Comparison of ENCODE assay signal across 23 mouse cellular contexts in genomic region chr14:46606037-46606436, GRCm38 (mm10).
DNase-seq lines count a peak whose midpoint lies in the region; ATAC-seq and TF ChIP-seq lines count a peak whose summit lies in the region.
"Had no signal": no experiment of that assay in that cellular context is flagged by ENCODE, and none has a peak within 500 bp of the region (broad histone marks: within the 10 kb centered on the region; RNA-seq: fewer than 3 reads in every experiment).

No protein-coding gene starts in this region.

- intact Hi-C loops in heart, postnatal 14 days (cut with DNase I): no loop called here

- ATAC-seq in liver, embryonic 14.5 days (ENCODE audit: insufficient read depth): 0 out of 2 replicates have a peak, but pooled peaks have one; percentile 31
- no peak for ATAC-seq in limb, embryonic 11.5 days (ENCODE audit: insufficient number of reproducible peaks, low FRiP score, low TSS enrichment, low read depth)
- ATAC-seq in liver, postnatal 0 days: peak; percentile 77
- ATAC-seq: activated CD4-positive, CD25-positive, alpha-beta regulatory T cell, adult 4 months had no signal

- H3K27ac ChIP-seq in liver, embryonic 14.5 days: no peak overlapping the region
- no peak overlapping the region for H3K27ac ChIP-seq in limb, embryonic 11.5 days (replicated peaks; ENCODE audit: low read depth, low read length)
- H3K27ac ChIP-seq in liver, postnatal 0 days (ENCODE audit: low read depth): peak overlapping the region; percentile 53; the same call in 1 of the 2 replicates
- H3K27ac ChIP-seq: forebrain, embryonic 12.5 days; hindbrain, postnatal 0 days; layer of hippocampus, adult 2 months; stomach, postnatal 0 days had no signal

- H3K36me3 ChIP-seq in liver, embryonic 14.5 days (replicated peaks; ENCODE audit: control insufficient read depth, insufficient read depth, low read depth): no peaks in the 10 kb centered on the region
- H3K36me3 ChIP-seq in limb, embryonic 11.5 days (ENCODE audit: control insufficient read depth, insufficient read depth, low read length): no peaks in the 10 kb centered on the region
- H3K36me3 ChIP-seq in liver, postnatal 0 days (replicated peaks; ENCODE audit: insufficient read depth, low read length): no peaks in the 10 kb centered on the region
- H3K36me3 ChIP-seq: forebrain, embryonic 12.5 days; heart, embryonic 12.5 days had no signal

- no peak overlapping the region for H3K9ac ChIP-seq in liver, embryonic 14.5 days (replicated peaks)
- no peak overlapping the region for H3K9ac ChIP-seq in limb, embryonic 11.5 days (ENCODE audit: low read length)
- H3K9ac ChIP-seq in liver, postnatal 0 days (replicated peaks): no peak overlapping the region
- H3K9ac ChIP-seq: forebrain, embryonic 12.5 days had no signal

- peak; percentile 48 for DNase-seq in heart, adult 11 months
- DNase-seq in heart, postnatal 14 days: no peak
- peak in 1 of 3 experiments; percentile 18 for DNase-seq in liver, embryonic 14.5 days (ENCODE audit: low read depth in 3 of 3, low spot score in 3 of 3)
- no peak for DNase-seq in liver
- peak; percentile 50 for DNase-seq in limb, embryonic 11.5 days (ENCODE audit: low spot score)
- DNase-seq in liver, postnatal 0 days: no peak
- DNase-seq in layer of hippocampus, adult 9-10 months (ENCODE audit: low spot score): no peak
- DNase-seq: adrenal gland, adult 8-10 months; cerebellum, adult 11-12 months; cerebellum, postnatal 14 days; heart, postnatal 10 days; kidney, adult 8-10 months; kidney, postnatal 25 days; layer of hippocampus, postnatal 36 days; lung, adult 18-20 months; lung, postnatal 10 days; midbrain, embryonic 14.5 days had no signal

- H3K4me3 ChIP-seq in liver, embryonic 14.5 days (ENCODE audit: insufficient read depth in 1 of 2, low read depth in 2 of 2, low read length in 2 of 2): no peak overlapping the region
- no peak overlapping the region for H3K4me3 ChIP-seq in limb, embryonic 11.5 days (ENCODE audit: low read depth, low read length)
- no peak overlapping the region for H3K4me3 ChIP-seq in liver, postnatal 0 days (ENCODE audit: low read depth, low read length)
- H3K4me3 ChIP-seq: forebrain, embryonic 12.5 days; heart, embryonic 12.5 days; layer of hippocampus, adult 2 months had no signal

- WGBS in liver, embryonic 14.5 days (ENCODE audit: insufficient replicate concordance): 69% methylated on average over 9 of the region's 9 CpGs
- 5% methylated on average over 9 of the region's 9 CpGs for WGBS in limb, embryonic 11.5 days
- WGBS in liver, postnatal 0 days (ENCODE audit: insufficient replicate concordance): 51% methylated on average over 9 of the region's 9 CpGs

- no peaks in the 10 kb centered on the region for H3K27me3 ChIP-seq in liver, embryonic 14.5 days (ENCODE audit: control insufficient read depth, insufficient read depth, low read length)
- H3K27me3 ChIP-seq in limb, embryonic 11.5 days (ENCODE audit: control insufficient read depth, insufficient read depth, low read length): no peaks in the 10 kb centered on the region
- H3K27me3 ChIP-seq in liver, postnatal 0 days (ENCODE audit: insufficient read depth, low read length): no peaks in the 10 kb centered on the region
- H3K27me3 ChIP-seq: heart, embryonic 12.5 days had no signal

- TF ChIP-seq EP300 in liver, embryonic 14.5 days (IDR thresholded peaks at IDR 0.05; ENCODE audit: low read depth): no peak
- no peak for TF ChIP-seq EP300 in liver, postnatal 0 days (IDR thresholded peaks at IDR 0.05; ENCODE audit: low read depth)

- H3K4me2 ChIP-seq in liver, embryonic 14.5 days (ENCODE audit: low read depth): no peak overlapping the region; the same call in 1 of the 2 replicates
- H3K4me2 ChIP-seq in limb, embryonic 11.5 days (ENCODE audit: low read depth, severe bottlenecking): no peak overlapping the region
- peak overlapping the region; percentile 39 for H3K4me2 ChIP-seq in liver, postnatal 0 days (ENCODE audit: low read depth, low read length)

- no peaks in the 10 kb centered on the region for H3K9me3 ChIP-seq in liver, embryonic 14.5 days (ENCODE audit: control insufficient read depth, low read length)
- H3K9me3 ChIP-seq in limb, embryonic 11.5 days (ENCODE audit: control insufficient read depth, low read length): no peaks in the 10 kb centered on the region
- no peaks in the 10 kb centered on the region for H3K9me3 ChIP-seq in liver, postnatal 0 days (ENCODE audit: low read length)
- H3K9me3 ChIP-seq: forebrain, embryonic 12.5 days had no signal

- H3K4me1 ChIP-seq in liver, embryonic 14.5 days (replicated peaks; ENCODE audit: control insufficient read depth in 2 of 2, insufficient read depth in 2 of 2, low read length in 1 of 2): peaks cover 0 to 6% of the 10 kb centered on the region in 2 experiments; a peak in 1 of 4 replicates
- peaks cover 34% of the 10 kb centered on the region for H3K4me1 ChIP-seq in limb, embryonic 11.5 days (ENCODE audit: control insufficient read depth, insufficient read depth, low read length)
- no peaks in the 10 kb centered on the region; the same call in 1 of the 2 replicates for H3K4me1 ChIP-seq in liver, postnatal 0 days (ENCODE audit: insufficient read depth)

- TF ChIP-seq CTCF in liver, embryonic 14.5 days (IDR thresholded peaks at IDR 0.05; ENCODE audit: low read depth): no peak
- TF ChIP-seq CTCF in liver, postnatal 0 days (IDR thresholded peaks at IDR 0.05; ENCODE audit: low read depth): no peak

Comparison
In these comparisons a context has a peak if more than half of its experiments do, and no peak if none do; other contexts are left out.
1. DNase-seq: peak in heart, adult 11 months (single experiment) and limb, embryonic 11.5 days (single experiment); none in heart, postnatal 14 days (0 of 2), liver (single experiment), liver, postnatal 0 days (single experiment) and layer of hippocampus, adult 9-10 months (single experiment).